Mouse (Mus musculus) retina, postnatal 7 days (tissue): ENCODE results near the gene Fkbp5.
A peak's percentile ranks its signal among the peaks of the same experiment; 100 is the strongest.

Experiments
- DNase-seq: peaks from one replicate; pipeline ENCODE4 v3.0.0-alpha.2; 2012; ENCODE audit warnings: low read depth, low spot score

Gene Fkbp5

GRCm38 (mm10) chr17:28523355-28524008, 6.2 kb upstream of the Fkbp5 start:
- no peak for DNase-seq

GRCm38 (mm10) chr17:28522623-28523354, 5.5 kb upstream of the Fkbp5 start:
- peak; percentile 63 for DNase-seq

- DNase-seq, result no peak
These were observed 4.6 kb upstream of the Fkbp5 start for GRCm38 (mm10) chr17:28521920-28522319.

- DNase-seq, result no peak
These were observed 3.9 kb upstream of the Fkbp5 start for GRCm38 (mm10) chr17:28521071-28521726.

- no peak for DNase-seq
These were observed 3.2 kb upstream of the Fkbp5 start for GRCm38 (mm10) chr17:28520561-28520960.

- DNase-seq, result no peak
These were observed 2.5 kb upstream of the Fkbp5 start for GRCm38 (mm10) chr17:28519827-28520226.

GRCm38 (mm10) chr17:28518615-28519071, 1.3 kb upstream of the Fkbp5 start:
- DNase-seq, result no peak

- no peak for DNase-seq
These were observed 758 bp upstream of the Fkbp5 start for GRCm38 (mm10) chr17:28517956-28518614.

- DNase-seq, result no peak
These were observed 446 bp downstream of the Fkbp5 start for GRCm38 (mm10) chr17:28516881-28517280.

- DNase-seq, result no peak
These were observed 1.6 kb downstream of the Fkbp5 start for GRCm38 (mm10) chr17:28515431-28516341.

GRCm38 (mm10) chr17:28514555-28514954, 2.8 kb downstream of the Fkbp5 start:
- no peak for DNase-seq

GRCm38 (mm10) chr17:28513844-28514243, 3.5 kb downstream of the Fkbp5 start:
- no peak for DNase-seq

GRCm38 (mm10) chr17:28513337-28513736, 4.0 kb downstream of the Fkbp5 start:
- no peak for DNase-seq

GRCm38 (mm10) chr17:28512696-28513095, 4.6 kb downstream of the Fkbp5 start:
- DNase-seq, result no peak

GRCm38 (mm10) chr17:28511616-28512541, 5.4 kb downstream of the Fkbp5 start:
- no peak for DNase-seq

GRCm38 (mm10) chr17:28510445-28511342, 6.6 kb downstream of the Fkbp5 start:
- no peak for DNase-seq

GRCm38 (mm10) chr17:28507496-28507895, 9.8 kb downstream of the Fkbp5 start:
- DNase-seq, result no peak

- DNase-seq, result no peak
These were observed 10.4 kb downstream of the Fkbp5 start for GRCm38 (mm10) chr17:28506895-28507294.

GRCm38 (mm10) chr17:28505591-28505990, 11.7 kb downstream of the Fkbp5 start:
- DNase-seq, result no peak
